Mouse (Mus musculus): ENCODE results near the gene Gm6871.

DNA sequence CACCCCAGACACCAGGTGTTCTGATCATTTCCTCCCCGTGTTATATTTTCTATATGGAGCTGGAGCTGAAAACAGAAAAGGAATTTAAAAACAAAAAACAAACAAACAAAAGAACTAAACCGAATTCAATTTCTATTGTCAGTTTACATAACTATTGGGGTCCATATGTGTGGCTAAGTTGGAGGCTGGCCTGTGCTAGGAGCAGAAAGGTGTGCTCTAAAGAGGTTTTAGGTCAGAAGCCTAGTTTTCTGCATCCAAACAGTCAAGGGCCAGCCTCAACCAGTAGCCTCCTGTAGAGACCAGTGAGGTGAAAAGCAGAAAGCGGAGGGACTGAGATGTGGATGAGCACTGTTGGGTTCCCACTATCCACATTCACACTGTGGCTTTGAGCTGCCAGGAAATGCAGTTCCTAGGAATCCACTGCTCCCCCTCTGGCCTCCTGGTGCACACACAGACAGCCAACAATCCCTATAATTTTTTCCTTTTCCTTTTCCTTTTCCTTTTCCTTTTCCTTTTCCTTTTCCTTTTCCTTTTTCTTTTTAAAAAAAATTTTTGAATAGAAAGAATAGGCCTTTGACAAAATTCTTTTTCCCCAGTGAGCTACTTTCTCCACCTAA is 26.6 kb upstream of the Gm6871 start:
- no peak for TF ChIP-seq POLR2A (IDR thresholded peaks at IDR 0.05; ENCODE audit: control insufficient read depth, extremely low read depth, insufficient read depth, low read length, poor library complexity)
- TF ChIP-seq CTCF (IDR thresholded peaks at IDR 0.05; ENCODE audit: borderline replicate concordance, control insufficient read depth, extremely low read depth, insufficient read depth, low read length, poor library complexity), result no peak

All from thymus, adult 2 months (tissue).